Mouse (Mus musculus): ENCODE data around the gene Pdhb.
A peak's percentile ranks its signal among the peaks of the same experiment; 100 is the strongest.

Pdhb gene

GRCm38 (mm10) chr14:8135130-8135529 is 37.7 kb downstream of the Pdhb start:
- DNase-seq (ENCODE audit: low read depth, low spot score): no peak

GRCm38 (mm10) chr14:8134234-8134633 is 38.6 kb downstream of the Pdhb start:
- no peak for DNase-seq (ENCODE audit: low read depth, low spot score)

DNA sequence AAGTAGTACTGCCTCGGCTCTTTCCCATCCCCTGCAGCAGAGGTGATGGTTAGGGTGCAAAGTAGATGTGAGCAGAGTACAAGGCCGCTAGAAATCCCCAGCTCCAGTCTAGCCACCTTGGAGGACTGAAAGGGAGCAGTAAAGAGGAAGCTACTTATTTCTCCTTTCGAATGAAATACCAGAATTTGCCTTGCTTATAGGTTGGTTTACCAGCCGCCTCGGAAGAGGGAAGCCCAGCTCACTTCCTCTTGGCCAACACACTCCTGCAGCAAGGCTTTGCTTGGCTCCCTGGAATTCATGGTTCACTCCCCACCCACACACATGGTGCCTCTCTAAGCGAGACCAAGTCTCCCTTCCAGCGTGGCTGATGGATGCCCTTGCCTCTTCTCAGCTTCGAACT is 40.0 kb downstream of the Pdhb start:
- DNase-seq (ENCODE audit: low read depth, low spot score): no peak

- no peak for DNase-seq (ENCODE audit: low read depth, low spot score)
Observed at GRCm38 (mm10) chr14:8127971-8128370, 44.9 kb downstream of the Pdhb start.

DNA sequence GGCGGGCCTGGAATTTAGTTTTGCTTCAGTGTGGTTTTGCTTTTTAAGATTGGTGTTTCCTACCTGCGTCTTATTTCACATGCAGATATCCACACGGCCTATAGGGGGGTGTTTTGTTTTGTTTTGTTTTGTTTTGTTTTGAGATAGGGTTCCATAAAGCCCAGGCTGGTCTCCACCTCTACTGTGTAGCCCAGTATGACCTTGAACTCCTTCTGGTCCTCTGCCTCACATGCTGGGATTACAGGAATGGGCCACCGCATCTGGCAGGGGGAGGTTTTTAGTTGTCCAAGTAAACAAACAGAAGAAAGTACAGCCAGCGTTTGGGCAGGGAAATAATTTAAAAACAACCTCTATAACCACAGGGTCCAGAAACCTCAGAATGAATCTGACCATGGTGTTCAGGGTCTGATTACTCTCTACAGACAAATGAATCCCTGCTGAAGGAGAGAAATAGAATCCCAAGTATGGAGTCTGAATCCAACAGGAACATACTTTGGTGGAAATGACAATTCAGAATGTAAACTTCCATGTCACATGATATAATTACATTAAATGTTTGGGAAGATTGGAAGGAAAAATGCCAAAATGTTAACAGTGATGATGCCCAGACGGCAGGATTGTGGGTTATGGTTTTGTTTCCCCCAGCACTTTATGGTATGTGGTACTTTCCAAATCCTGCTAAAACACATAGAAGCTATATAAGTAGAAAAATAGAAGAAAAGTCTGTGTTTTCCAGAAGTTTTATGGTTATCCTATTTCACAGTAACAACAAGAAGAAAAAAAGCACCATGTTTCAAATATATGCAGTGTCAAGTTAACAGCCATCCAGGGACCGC is 48.6 kb downstream of the Pdhb start:
- DNase-seq (ENCODE audit: low read depth, low spot score): peak; percentile 58

DNA sequence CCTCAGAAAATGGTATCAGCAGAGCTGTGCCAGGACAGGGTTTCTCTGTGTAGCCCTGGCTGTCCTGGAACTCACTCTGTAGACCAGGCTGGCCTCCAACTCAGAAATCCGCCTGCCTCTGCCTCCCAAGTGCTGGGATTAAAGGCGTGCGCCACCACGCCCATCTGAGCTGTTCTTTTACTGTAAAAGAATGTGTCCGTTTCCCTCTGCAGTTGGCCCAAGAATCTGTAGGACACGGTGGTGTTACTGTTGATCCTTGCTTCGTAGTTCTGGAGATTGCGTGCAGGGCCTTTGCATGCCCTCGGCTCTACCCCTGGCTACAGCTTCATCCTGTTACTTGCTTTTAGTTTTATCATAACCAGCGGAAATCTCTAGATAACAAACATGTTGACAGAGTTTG is 49.2 kb downstream of the Pdhb start:
- DNase-seq (ENCODE audit: low read depth, low spot score): peak; percentile 15

- no peak for DNase-seq (ENCODE audit: low read depth, low spot score)
Observed at GRCm38 (mm10) chr14:8123141-8123540, 49.7 kb downstream of the Pdhb start.

DNA sequence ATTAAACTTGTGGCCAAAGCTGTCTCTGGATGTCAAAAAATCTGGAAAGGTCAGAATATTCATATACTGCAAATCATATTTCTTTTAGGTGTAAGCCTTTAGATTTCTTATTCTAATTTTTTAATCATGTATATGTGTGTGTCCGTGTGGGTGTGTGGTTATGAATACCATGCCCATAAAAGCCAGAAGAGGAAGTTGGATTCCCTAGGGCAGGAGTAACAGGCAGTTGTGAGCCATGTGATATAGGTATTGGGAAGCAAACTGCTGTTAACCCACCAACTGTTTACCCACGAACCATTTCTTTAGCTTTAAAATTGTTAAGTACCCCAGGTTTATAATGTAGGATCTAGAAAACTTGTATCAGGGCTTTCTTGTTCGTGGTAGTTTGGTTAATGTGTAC is 52.9 kb downstream of the Pdhb start:
- DNase-seq (ENCODE audit: low read depth, low spot score): no peak

GRCm38 (mm10) chr14:8119454-8119853 is 53.4 kb downstream of the Pdhb start:
- no peak for DNase-seq (ENCODE audit: low read depth, low spot score)

DNA sequence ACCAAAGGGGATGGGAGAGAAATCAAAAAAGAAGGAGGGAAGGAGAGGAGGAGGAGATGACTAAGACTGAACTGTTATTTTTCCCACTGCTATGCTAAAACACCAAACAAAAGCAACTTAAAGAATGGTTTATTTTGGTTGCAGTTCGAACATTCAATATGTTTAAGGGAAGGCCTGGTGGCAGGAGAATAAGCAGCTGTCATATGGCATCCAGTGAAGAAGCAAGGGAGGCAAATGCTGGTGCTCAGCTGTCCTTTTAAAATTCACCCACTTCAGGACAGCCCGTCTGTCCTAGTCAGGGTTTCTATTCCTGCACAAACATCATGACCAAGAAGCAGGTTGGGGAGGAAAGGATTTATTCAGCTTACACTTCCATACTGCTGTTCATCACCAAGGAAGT is 55.5 kb downstream of the Pdhb start:
- DNase-seq (ENCODE audit: low read depth, low spot score): no peak

Measured in ES-CJ7 (cell line).